Mouse (Mus musculus) small intestine, adult 2 months (tissue): ENCODE measurements around the gene Olfr228.

Experiments used
- CTCF ChIP-seq: fragments of 200-500 bp; IDR thresholded peaks from 2 replicates; pipeline ENCODE4 v1.5.1; 2012; ENCODE audit warnings: low read depth, mild to moderate bottlenecking, control low read depth, inconsistent platforms, low read length, moderate library complexity, mixed read lengths; ENCODE audit not compliant: insufficient replicate concordance, insufficient read length; ENCODE audit errors: extremely low read depth
- POLR2A ChIP-seq: fragments of 200-500 bp; IDR thresholded peaks from 2 replicates; pipeline ENCODE4 v1.6.1; 2012; ENCODE audit warnings: low read depth, mild to moderate bottlenecking, control low read depth, inconsistent platforms, low read length, moderate library complexity

GRCm38 (mm10) chr2:86530991-86531390, 43.8 kb upstream of the Olfr228 start:
- TF ChIP-seq CTCF, result no peak
- TF ChIP-seq POLR2A, result no peak
